In the genomic region with DNA sequence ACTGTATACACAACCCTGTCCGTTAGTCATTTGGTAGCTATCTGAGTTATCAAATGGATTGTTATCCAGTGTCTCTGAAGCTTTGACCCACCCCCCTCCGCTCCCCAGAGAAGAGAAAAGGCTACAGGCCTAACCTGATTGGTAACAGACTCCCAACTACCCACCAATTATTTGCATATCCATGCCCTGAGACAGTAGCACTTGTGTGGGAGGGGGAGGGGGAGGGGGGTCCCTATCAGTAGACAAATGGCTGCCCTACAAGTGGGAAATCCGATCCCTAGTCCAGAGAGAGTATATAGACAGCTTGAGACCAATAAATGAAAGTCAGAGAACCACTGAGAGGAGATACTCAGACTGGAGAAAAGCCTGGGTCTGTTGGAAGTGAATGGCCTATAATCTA, we compare ENCODE assay signal across 1 mouse cellular context.
TF ChIP-seq lines count a peak whose summit lies in the region.

No protein-coding gene starts in this region.

TF ChIP-seq in CH12.LX, 34 proteins besides CTCF, POLR2A, EP300 and RAD21:
- TF ChIP-seq MAX (IDR thresholded peaks at IDR 0.05; ENCODE audit: low read length) (no peak), MEF2A (IDR thresholded peaks at IDR 0.05; ENCODE audit: borderline replicate concordance, low read depth, low read length) (no peak), CHD2 (IDR thresholded peaks at IDR 0.05; ENCODE audit: low read length) (no peak), POLR2AphosphoS2 (IDR thresholded peaks at IDR 0.05; ENCODE audit: low read depth, low read length) (no peak)
